Mouse (Mus musculus) lung, embryonic 14.5 days (tissue): ENCODE data around the gene Dnajc19. TPM values are rescaled to one million over a fixed set of nuclear protein-coding genes. Genes with fewer than 3 reads are reported as not detected.

Source experiments
- ATAC-seq: fragments of 200-750 bp; cut with Nextera tagmentation; 2 replicates; pipeline ENCODE4 v1.8.0; 2017; ENCODE audit warnings: mild to moderate bottlenecking, moderate TSS enrichment, moderate library complexity; ENCODE audit not compliant: insufficient read depth
- DNase-seq: peaks from one replicate; pipeline ENCODE4 v3.0.0-alpha.2; 2015
- H3K27ac ChIP-seq: fragments of 300-500 bp; sonication (generic); 2 replicates; pipeline ENCODE4 v1.5.1; 2014; ENCODE audit warnings: low read depth, mild to moderate bottlenecking, moderate library complexity
- H3K27me3 ChIP-seq: fragments of 300-500 bp; sonication (generic); 2 replicates; pipeline ENCODE4 v1.6.1; 2014; ENCODE audit warnings: low read length, control low read depth; ENCODE audit not compliant: insufficient read depth
- H3K36me3 ChIP-seq: fragments of 300-500 bp; sonication (generic); 2 replicates; pipeline ENCODE4 v1.6.1; 2014; ENCODE audit warnings: control low read depth; ENCODE audit not compliant: insufficient read depth
- H3K4me1 ChIP-seq: fragments of 300-500 bp; sonication (generic); 2 replicates; pipeline ENCODE4 v1.6.1; 2014; ENCODE audit warnings: antibody characterized with exemption, control low read depth; ENCODE audit not compliant: insufficient read depth
- H3K4me2 ChIP-seq: fragments of 300-500 bp; sonication (generic); 2 replicates; pipeline ENCODE4 v1.6.1; 2014; ENCODE audit warnings: mild to moderate bottlenecking
- H3K4me3 ChIP-seq: fragments of 300-500 bp; sonication (generic); 2 replicates; pipeline ENCODE4 v1.5.1; 2014; ENCODE audit warnings: low read depth, low read length
- H3K9ac ChIP-seq: fragments of 300-500 bp; sonication (generic); 2 replicates; pipeline ENCODE4 v1.6.1; 2014
- H3K9me3 ChIP-seq: fragments of 300-500 bp; sonication (generic); 2 replicates; pipeline ENCODE4 v1.6.1; 2016; ENCODE audit warnings: low read depth, low read length, control low read depth
- CTCF ChIP-seq: IDR thresholded peaks from 2 replicates; pipeline ENCODE4 v1.5.1; 2016; ENCODE audit warnings: antibody characterized with exemption, low read depth
- WGBS: fragments of 180-500 bp; shearing (Covaris S2); extraction: QIAGEN DNeasy Blood & Tissue Kit; methylation state at CpG from one replicate; pipeline ENCODE4 v1.1.7; 2014; 5-methylcytosine and 5-hydroxymethylcytosine counted together
- polyA plus RNA-seq: library from polyadenylated mRNA; unstranded; fragments of >200 nt; fragmentation: Nextera tagmentation; extraction: Ambion mirVana; gene quantifications from 2 replicates; pipeline ENCODE4 v1.2.1, GENCODE M21; 2014

The Dnajc19 gene
- polyA plus RNA-seq, 1 experiment from 2014 or later: 141 TPM

DNA sequence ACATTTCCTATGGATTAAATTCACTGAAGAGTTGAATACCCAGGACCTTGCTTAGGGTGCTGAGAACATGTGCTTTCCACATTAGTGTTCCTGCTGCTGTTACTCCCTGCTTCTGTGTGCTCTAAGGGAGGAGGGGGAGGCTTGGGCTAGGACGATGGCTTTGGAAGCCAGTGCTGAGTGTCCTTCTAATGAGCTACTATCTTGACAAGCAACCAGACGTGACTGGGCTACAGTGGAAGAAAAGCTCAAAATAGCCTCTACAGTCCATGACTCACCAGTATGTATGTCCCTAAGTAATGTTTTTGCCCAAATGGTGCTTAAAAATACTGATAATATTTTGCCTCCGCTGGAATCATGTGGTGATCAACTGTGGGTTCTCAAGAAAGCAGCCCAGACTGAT, 26.5 kb upstream of the Dnajc19 start:
- no peak for ATAC-seq
- H3K4me3 ChIP-seq: no peak overlapping the region
- TF ChIP-seq CTCF: no peak
- H3K9ac ChIP-seq: no peak overlapping the region
- H3K9me3 ChIP-seq: no peaks in the 10 kb centered on the region
- H3K4me1 ChIP-seq: no peaks in the 10 kb centered on the region
- H3K36me3 ChIP-seq: no peaks in the 10 kb centered on the region
- no peaks in the 10 kb centered on the region for H3K27me3 ChIP-seq
- no peak overlapping the region for H3K4me2 ChIP-seq
- DNase-seq: no peak
- 59% methylated on average over 3 of the region's 3 CpGs for WGBS
- H3K27ac ChIP-seq: no peak overlapping the region

DNA sequence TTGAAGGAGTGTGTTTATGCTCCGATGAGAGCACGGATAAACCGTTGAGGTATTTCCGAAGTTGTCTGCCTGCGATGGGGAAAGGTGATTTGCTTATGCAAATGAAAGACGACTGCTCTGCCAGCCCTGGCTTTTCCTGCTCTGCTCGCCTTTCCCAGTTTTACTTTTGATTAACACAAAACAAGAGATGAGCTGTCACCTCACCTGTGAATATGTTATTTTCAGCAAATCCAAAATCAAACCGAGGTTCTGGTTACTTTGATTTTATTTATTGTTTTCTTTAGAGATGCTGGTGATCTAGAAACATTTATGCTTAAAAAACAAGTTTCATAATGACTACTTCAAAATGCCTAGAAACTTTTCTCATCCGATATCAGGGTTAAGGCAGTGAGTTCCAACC, 25.3 kb upstream of the Dnajc19 start:
- Histone ChIP-seq H3K27me3 (no peaks in the 10 kb centered on the region), H3K9ac (no peak overlapping the region), H3K36me3 (no peaks in the 10 kb centered on the region), H3K4me2 (no peak overlapping the region), H3K4me1 (no peaks in the 10 kb centered on the region), H3K4me3 (no peak overlapping the region), H3K27ac (no peak overlapping the region), H3K9me3 (no peaks in the 10 kb centered on the region)
- no peak for ATAC-seq
- TF ChIP-seq CTCF: no peak
- DNase-seq: no peak
- 14% methylated on average over 9 of the region's 9 CpGs for WGBS

DNA sequence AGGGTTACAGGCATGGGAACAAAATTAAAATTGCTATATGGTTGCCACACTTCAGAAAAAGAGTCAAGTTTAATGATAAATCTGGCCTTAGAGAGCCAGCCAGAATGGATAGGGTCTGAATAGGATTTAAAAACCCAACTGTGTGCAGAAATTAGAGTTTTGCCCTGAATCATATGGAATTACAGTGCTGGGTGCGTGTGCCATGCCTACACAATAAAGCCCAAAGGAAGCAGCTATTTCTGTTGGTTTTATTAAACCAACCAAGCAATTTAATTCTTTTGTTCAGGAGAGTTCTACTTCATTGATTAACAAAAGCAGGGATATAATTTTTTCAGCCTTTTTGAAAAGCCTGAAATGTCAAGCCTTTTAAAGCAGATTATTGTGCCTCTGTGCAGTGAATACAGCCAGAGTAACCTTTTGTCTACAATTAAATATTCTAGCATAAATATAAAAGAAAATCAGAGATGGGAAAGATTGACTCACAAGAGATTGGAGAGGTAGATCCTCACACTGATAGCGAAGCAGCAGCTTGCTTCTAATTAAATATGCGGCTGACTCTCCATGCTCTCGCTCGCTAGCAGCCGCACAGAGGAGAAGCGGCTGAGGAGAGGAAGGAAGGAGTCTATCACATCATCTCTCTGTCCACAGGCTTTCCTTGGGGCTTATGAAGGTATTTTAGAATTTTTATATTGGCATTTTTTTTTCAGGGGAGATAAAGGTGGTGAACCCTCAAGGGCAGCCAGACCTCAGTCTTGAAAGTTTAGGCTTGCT, 23.0 kb upstream of the Dnajc19 start:
- WGBS: 48% methylated on average over 7 of the region's 7 CpGs
- DNase-seq (no peak), ATAC-seq (no peak)
- Histone ChIP-seq H3K9ac (no peak overlapping the region), H3K4me2 (no peak overlapping the region), H3K27ac (no peak overlapping the region), H3K4me3 (no peak overlapping the region), H3K36me3 (no peaks in the 10 kb centered on the region), H3K4me1 (no peaks in the 10 kb centered on the region), H3K27me3 (no peaks in the 10 kb centered on the region), H3K9me3 (no peaks in the 10 kb centered on the region)
- TF ChIP-seq CTCF: no peak

DNA sequence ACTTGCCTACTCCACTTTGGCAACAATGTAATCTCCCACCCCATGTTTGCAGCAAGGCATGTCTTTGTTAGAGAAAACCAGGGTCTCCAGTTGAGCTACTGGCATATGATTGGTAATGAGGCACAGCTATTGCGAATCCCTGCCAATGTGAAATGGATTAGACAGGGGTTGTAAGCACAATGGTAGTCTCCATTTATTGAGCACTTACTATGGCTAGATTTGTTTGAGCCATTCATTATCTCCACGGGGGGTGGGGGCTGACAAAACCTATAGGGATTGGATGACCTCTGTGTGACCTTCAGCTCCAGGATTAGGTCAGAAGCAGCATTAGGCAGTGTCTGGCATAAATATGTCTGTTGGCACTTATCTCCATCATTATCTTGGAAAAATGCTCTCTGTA, 21.8 kb upstream of the Dnajc19 start:
- no peaks in the 10 kb centered on the region for H3K36me3 ChIP-seq
- no peaks in the 10 kb centered on the region for H3K27me3 ChIP-seq
- H3K27ac ChIP-seq: no peak overlapping the region
- 61% methylated on average over 2 of the region's 2 CpGs for WGBS
- no peaks in the 10 kb centered on the region for H3K4me1 ChIP-seq
- ATAC-seq: no peak
- DNase-seq: no peak
- no peak overlapping the region for H3K4me3 ChIP-seq
- no peaks in the 10 kb centered on the region for H3K9me3 ChIP-seq
- no peak overlapping the region for H3K9ac ChIP-seq
- no peak for TF ChIP-seq CTCF
- H3K4me2 ChIP-seq: no peak overlapping the region

DNA sequence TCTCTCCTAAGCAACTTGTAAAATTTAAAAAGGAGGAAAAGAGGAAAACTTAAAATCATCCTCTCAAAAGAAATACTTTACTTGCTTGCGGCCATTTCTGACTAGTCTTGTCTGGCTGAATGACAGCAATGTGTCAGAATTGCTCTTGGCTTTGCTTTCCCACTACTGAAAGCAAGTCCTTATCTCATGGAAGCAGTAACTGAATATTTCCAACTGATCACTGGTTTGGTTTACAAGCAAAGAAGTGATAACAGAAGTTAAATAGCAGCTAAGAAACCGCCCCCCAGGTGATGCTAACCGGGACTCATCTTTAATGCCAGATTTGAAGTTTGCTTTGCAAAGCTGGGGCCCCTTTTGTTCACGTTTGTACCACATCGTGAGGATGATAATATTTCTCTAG, 2.5 kb upstream of the Dnajc19 start:
- H3K9ac ChIP-seq: no peak overlapping the region
- H3K27me3 ChIP-seq: no peaks in the 10 kb centered on the region
- H3K9me3 ChIP-seq: no peaks in the 10 kb centered on the region
- H3K4me3 ChIP-seq: no peak overlapping the region
- H3K36me3 ChIP-seq: peaks cover 4% of the 10 kb centered on the region
- H3K27ac ChIP-seq: no peak overlapping the region
- 64% methylated on average over 5 of the region's 5 CpGs for WGBS
- TF ChIP-seq CTCF: no peak
- DNase-seq: no peak
- H3K4me1 ChIP-seq: 0 out of 2 replicates have a peak, but pooled peaks cover 5% of the 10 kb centered on the region
- H3K4me2 ChIP-seq: no peak overlapping the region
- ATAC-seq: no peak

DNA sequence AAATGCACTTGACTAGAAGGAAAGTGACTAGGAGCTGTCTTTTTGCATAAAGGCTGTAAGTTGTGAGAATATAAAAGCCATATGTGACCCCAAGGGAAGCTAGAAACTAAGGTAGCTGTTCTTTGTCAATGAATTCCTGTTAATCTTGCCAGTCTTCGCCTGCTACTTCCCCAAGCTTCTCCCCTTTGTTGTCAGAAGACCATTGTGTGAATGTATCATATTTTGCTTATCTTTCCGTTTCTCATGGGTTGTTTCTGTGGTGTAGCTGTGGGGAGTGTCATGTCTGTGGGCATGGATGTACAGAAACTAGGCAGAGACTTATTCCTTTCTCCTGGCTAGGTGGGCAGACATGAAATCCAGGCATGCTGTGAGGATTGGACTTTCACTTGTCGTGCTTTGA, 808 bp upstream of the Dnajc19 start:
- H3K36me3 ChIP-seq: peaks cover 13% of the 10 kb centered on the region
- ATAC-seq (no peak), DNase-seq (no peak)
- 0 out of 2 replicates have a peak, but pooled peaks cover 5% of the 10 kb centered on the region for H3K4me1 ChIP-seq
- H3K4me2 ChIP-seq: peak overlapping the region; percentile 70
- no peaks in the 10 kb centered on the region for H3K9me3 ChIP-seq
- peak overlapping the region; percentile 73 for H3K4me3 ChIP-seq
- no peaks in the 10 kb centered on the region for H3K27me3 ChIP-seq
- peak overlapping the region; percentile 43; the same call in 1 of the 2 replicates for H3K27ac ChIP-seq
- 0 out of 2 replicates have a peak overlapping the region, but pooled peaks have one; percentile 85 for H3K9ac ChIP-seq
- TF ChIP-seq CTCF: no peak
- whole genome bisulfite sequencing: 74% methylated on average over 3 of the region's 3 CpGs

DNA sequence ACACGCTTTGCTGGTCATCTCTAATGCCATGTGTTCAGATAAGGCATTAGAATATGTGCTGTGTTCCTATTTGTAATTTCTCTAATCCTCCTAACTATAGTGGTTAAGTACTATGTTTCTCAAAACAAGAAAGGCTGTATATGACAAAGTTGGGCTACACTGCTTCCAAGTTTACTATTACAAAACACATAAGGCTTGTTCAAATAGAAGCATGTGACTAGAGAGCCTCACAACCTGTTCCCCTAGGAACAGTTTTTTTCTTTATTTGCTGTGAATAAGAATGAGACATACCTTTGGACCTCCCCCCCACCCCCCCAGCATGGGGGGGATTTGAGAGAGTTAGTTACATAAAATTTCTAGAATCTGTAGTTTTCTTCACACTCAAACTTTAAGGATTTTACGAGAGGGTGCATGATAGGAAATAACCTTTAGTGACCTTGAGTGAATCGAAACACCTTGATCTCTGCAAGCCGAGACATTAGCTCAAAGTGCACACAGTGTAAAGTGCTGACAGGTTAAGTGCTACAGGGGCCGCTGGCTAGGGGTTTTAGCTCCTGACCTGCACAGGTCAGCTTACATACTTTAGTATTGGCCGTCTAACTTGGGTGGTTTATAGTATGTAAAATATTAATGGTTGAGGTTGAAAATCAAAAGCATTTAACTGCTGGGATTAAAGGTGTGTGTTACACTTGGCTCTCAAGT, 4.9 kb downstream of the Dnajc19 start:
- Histone ChIP-seq H3K27ac (no peak overlapping the region), H3K27me3 (no peaks in the 10 kb centered on the region), H3K9ac (no peak overlapping the region), H3K36me3 (peaks cover 40% of the 10 kb centered on the region), H3K4me2 (no peak overlapping the region), H3K4me1 (0 out of 2 replicates have a peak, but pooled peaks cover 5% of the 10 kb centered on the region), H3K9me3 (no peaks in the 10 kb centered on the region), H3K4me3 (no peak overlapping the region)
- 64% methylated on average over 6 of the region's 6 CpGs for WGBS
- TF ChIP-seq CTCF: no peak
- ATAC-seq (no peak), DNase-seq (no peak)
